Mouse (Mus musculus): ENCODE results near the gene Hbq1a. TPM values are rescaled to one million over a fixed set of nuclear protein-coding genes. Genes with fewer than 3 reads are reported as not detected.

The Hbq1a gene
- polyA plus RNA-seq, 1 experiment from 2014 or later: 0.77 TPM

- ATAC-seq (ENCODE audit: low FRiP score): peak; percentile 84
- no peaks in the 10 kb centered on the region for H3K36me3 ChIP-seq (ENCODE audit: control insufficient read depth, insufficient read depth, low read length)
Observed at GRCm38 (mm10) chr11:32347607-32348432, 48.0 kb downstream of the Hbq1a start, which contains the start of gene Sh3pxd2b. Sh3pxd2b (plus strand) TSS chr11:32347820.

DNA sequence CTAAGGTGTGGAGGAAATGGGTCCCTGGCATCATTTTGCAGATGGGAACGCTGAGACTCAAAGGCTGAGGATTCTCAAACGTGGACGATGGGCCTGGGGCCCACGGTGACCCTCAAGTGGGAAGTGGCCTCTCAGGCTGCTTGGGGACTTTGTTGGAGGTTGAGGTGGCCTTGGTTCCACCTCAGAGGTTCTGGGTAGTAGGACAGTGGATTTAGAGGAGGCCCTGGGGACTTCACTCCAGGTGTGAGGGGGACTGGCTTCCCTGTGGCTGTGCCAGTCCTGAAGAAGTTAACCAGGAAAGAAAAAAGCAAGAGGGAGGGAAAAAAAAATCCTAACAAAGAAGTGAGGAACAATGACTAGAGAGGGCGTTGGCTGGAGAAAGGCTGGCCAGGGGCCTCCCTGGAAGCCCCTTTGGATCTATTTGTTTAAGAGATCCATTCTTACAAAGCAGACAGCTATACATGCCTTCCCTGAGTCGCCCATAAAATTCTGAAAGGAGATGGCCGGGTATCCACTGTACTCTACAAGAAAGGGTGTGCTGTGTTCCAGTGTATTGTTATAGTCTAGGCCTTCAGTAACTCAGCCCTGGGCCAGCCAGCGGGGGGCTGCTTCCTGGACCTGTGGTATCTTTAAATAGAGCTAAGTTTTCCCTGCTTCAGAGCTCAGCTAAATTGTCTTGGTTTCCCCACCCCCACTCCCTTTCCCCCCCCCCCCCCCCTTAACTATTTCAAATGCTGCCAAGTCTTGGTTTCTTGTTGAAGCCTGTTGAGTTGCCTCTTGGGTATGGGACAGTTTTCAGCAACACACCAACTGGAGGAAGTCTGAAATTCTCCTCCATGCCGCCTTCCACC lies 48.8 kb downstream of the Hbq1a start:
- ATAC-seq (ENCODE audit: low FRiP score) (peak; percentile 26; the same call in 1 of the 2 replicates), DNase-seq (ENCODE audit: low spot score, missing footprints) (peak; percentile 95)
- Histone ChIP-seq H3K4me3 (ENCODE audit: low read depth, low read length) (peak overlapping the region; percentile 87), H3K36me3 (ENCODE audit: control insufficient read depth, insufficient read depth, low read length) (no peaks in the 10 kb centered on the region), H3K4me2 (peak overlapping the region; percentile 88), H3K27me3 (ENCODE audit: control insufficient read depth, insufficient read depth, low read length) (no peaks in the 10 kb centered on the region), H3K27ac (ENCODE audit: low read depth, low read length) (peak overlapping the region; percentile 68), H3K4me1 (ENCODE audit: control insufficient read depth, insufficient read depth, low read length) (peaks cover 23% of the 10 kb centered on the region), H3K9ac (ENCODE audit: low read length) (peak overlapping the region; percentile 98), H3K9me3 (ENCODE audit: control insufficient read depth, low read length) (no peaks in the 10 kb centered on the region)
- WGBS: 21% methylated on average over 9 of the region's 9 CpGs

More at GRCm38 (mm10) chr11:32347607-32348432, 48.0 kb downstream of the Hbq1a start, which contains the start of gene Sh3pxd2b:
- H3K4me1 ChIP-seq (ENCODE audit: control insufficient read depth, insufficient read depth, low read length): peaks cover 23% of the 10 kb centered on the region
- H3K4me3 ChIP-seq (ENCODE audit: low read depth, low read length): peak within 1 kb of the TSS; percentile 87
- WGBS: under 1% methylated on average over 59 of the region's 86 CpGs
- no peaks in the 10 kb centered on the region for H3K27me3 ChIP-seq (ENCODE audit: control insufficient read depth, insufficient read depth, low read length)
- H3K9me3 ChIP-seq (ENCODE audit: control insufficient read depth, low read length): no peaks in the 10 kb centered on the region
- DNase-seq (ENCODE audit: low spot score, missing footprints): peak; percentile 92
- peak within 1 kb of the TSS; percentile 88 for H3K4me2 ChIP-seq
- H3K27ac ChIP-seq (ENCODE audit: low read depth, low read length): peak within 1 kb of the TSS; percentile 68
- peak within 1 kb of the TSS; percentile 98 for H3K9ac ChIP-seq (ENCODE audit: low read length)

GRCm38 (mm10) chr11:32349284-32349953 lies 49.5 kb downstream of the Hbq1a start:
- Histone ChIP-seq H3K4me2 (peak overlapping the region; percentile 88), H3K27me3 (ENCODE audit: control insufficient read depth, insufficient read depth, low read length) (no peaks in the 10 kb centered on the region), H3K9me3 (ENCODE audit: control insufficient read depth, low read length) (no peaks in the 10 kb centered on the region), H3K9ac (ENCODE audit: low read length) (peak overlapping the region; percentile 98), H3K27ac (ENCODE audit: low read depth, low read length) (no peak overlapping the region), H3K36me3 (ENCODE audit: control insufficient read depth, insufficient read depth, low read length) (no peaks in the 10 kb centered on the region), H3K4me3 (ENCODE audit: low read depth, low read length) (peak overlapping the region; percentile 87), H3K4me1 (ENCODE audit: control insufficient read depth, insufficient read depth, low read length) (peaks cover 23% of the 10 kb centered on the region)
- 80% methylated on average over 13 of the region's 13 CpGs for WGBS
- no peak for ATAC-seq (ENCODE audit: low FRiP score)
- DNase-seq (ENCODE audit: low spot score, missing footprints): peak; percentile 86

Other genes with a start within 250 kb of the Hbq1a start
- not detected in 2 replicates for gene Il9r, start 99.8 kb upstream of the Hbq1a start, polyA plus RNA-seq (2014; fragmentation: Nextera tagmentation; extraction: Ambion mirVana)
- 77.0 and 87.0 TPM in 2 replicates for gene Snrnp25, start 94.7 kb upstream of the Hbq1a start, polyA plus RNA-seq (2014; fragmentation: Nextera tagmentation; extraction: Ambion mirVana)
- 13.2 and 14.1 TPM in 2 replicates for gene Rhbdf1, start 77.8 kb upstream of the Hbq1a start, polyA plus RNA-seq (2014; fragmentation: Nextera tagmentation; extraction: Ambion mirVana)
- 24.8 and 27.2 TPM in 2 replicates for gene Mpg, start 73.6 kb upstream of the Hbq1a start, polyA plus RNA-seq (2014; fragmentation: Nextera tagmentation; extraction: Ambion mirVana)
- gene Nprl3, start 32.4 kb upstream of the Hbq1a start, polyA plus RNA-seq (2014; fragmentation: Nextera tagmentation; extraction: Ambion mirVana): 28.3 and 34.0 TPM in 2 replicates
- 3,185 and 3,229 TPM in 2 replicates for gene Hba-x, start 23.7 kb upstream of the Hbq1a start, polyA plus RNA-seq (2014; fragmentation: Nextera tagmentation; extraction: Ambion mirVana)
- 2,946 and 2,965 TPM in 2 replicates for gene Hba-a1, start 16.6 kb upstream of the Hbq1a start, polyA plus RNA-seq (2014; fragmentation: Nextera tagmentation; extraction: Ambion mirVana)
- 6.9 and 7.2 TPM in 2 replicates for gene Hbq1b, start 13.1 kb upstream of the Hbq1a start, polyA plus RNA-seq (2014; fragmentation: Nextera tagmentation; extraction: Ambion mirVana)
- gene Hba-a2, start 3.6 kb upstream of the Hbq1a start, polyA plus RNA-seq (2014; fragmentation: Nextera tagmentation; extraction: Ambion mirVana): 5,591 and 5,690 TPM in 2 replicates
- 21.4 and 23.2 TPM in 2 replicates for gene Sh3pxd2b, start 47.8 kb downstream of the Hbq1a start, polyA plus RNA-seq (2014; fragmentation: Nextera tagmentation; extraction: Ambion mirVana)
- gene Ubtd2, start 155.3 kb downstream of the Hbq1a start, polyA plus RNA-seq (2014; fragmentation: Nextera tagmentation; extraction: Ambion mirVana): 67.7 and 71.6 TPM in 2 replicates
- gene Efcab9, start 232.0 kb downstream of the Hbq1a start, polyA plus RNA-seq (2014; fragmentation: Nextera tagmentation; extraction: Ambion mirVana): 0.23 TPM in 1 of 2 replicates, not detected in the other
- 0.58 and 0.67 TPM in 2 replicates for gene Stk10, start 233.2 kb downstream of the Hbq1a start, polyA plus RNA-seq (2014; fragmentation: Nextera tagmentation; extraction: Ambion mirVana)

Measured in midbrain, embryonic 11.5 days (tissue).